18 mouse cellular contexts compared by ENCODE assay signal in the genomic region with DNA sequence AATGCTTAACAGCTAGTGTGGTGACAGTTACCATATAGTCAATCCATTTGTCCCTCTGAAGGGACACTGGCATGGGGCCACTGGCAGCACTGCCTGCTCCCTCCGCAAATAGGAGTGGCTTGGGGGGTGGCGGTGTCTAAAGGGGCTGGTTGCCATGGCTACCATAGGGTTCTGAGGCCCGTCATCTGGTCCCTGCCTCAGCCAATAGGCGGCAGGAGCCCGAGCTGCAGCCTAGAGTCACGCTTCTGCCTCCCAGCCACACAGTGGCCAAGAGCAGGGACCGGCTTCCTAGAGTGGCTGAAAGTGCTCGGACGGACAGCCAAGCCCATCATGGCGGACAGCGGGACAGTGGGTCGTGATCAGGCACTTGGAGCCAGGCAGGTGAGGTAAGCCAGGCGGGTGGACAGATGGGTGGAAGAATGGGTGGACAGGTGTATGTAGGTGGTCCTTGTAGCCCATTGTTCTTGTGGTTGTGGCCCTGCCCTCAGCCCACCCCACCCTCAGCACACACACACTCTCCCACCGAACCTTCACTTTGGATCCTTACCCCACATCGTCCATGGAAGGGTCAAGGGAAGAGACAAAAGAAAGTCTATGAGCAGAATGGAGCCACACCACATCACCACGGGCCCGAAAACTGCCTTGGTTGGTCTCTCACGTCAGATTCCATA. TPM values are rescaled to one million over a fixed set of nuclear protein-coding genes. Genes with fewer than 3 reads are reported as not detected.
DNase-seq lines count a peak whose midpoint lies in the region; ATAC-seq and TF ChIP-seq lines count a peak whose summit lies in the region.
"Had no signal": no experiment of that assay in that cellular context is flagged by ENCODE, and none has a peak within 500 bp of the region (broad histone marks: within the 10 kb centered on the region; RNA-seq: fewer than 3 reads in every experiment).

No protein-coding gene starts in this region.

- DNase-seq in ES-E14 (ENCODE audit: low read depth, low spot score), result no peak
- DNase-seq in brain, embryonic 14.5 days (ENCODE audit: low read depth), result peak; percentile 83
- peak; percentile 88 for DNase-seq in midbrain, embryonic 14.5 days
- no peak for DNase-seq in kidney, postnatal 36 days
- no peak for DNase-seq in kidney, postnatal 14 days
- DNase-seq in layer of hippocampus, adult 11-12 months (ENCODE audit: low spot score), result no peak
- DNase-seq: adrenal gland, adult 8-10 months; cerebellum, adult 8-10 months; gastrocnemius, postnatal 10 days; kidney, postnatal 25 days; liver, embryonic 13.5 days; right cerebral cortex, postnatal 25 days; thymus, adult 2 months had no signal

- ATAC-seq in hindbrain, embryonic 12.5 days (ENCODE audit: low FRiP score), result peak; percentile 51; the same call in 1 of the 2 replicates
- peak; percentile 83 for ATAC-seq in midbrain, embryonic 14.5 days (ENCODE audit: low FRiP score, low TSS enrichment)
- ATAC-seq: intestine, postnatal 0 days; Patski had no signal

- H3K9ac ChIP-seq in ES-E14 (ENCODE audit: insufficient read depth, low read depth, low read length, poor library complexity, severe bottlenecking), result peak overlapping the region; percentile 0
- H3K9ac ChIP-seq in hindbrain, embryonic 12.5 days, result no peak overlapping the region
- peak overlapping the region; percentile 66 for H3K9ac ChIP-seq in midbrain, embryonic 14.5 days (replicated peaks; ENCODE audit: low read length)
- H3K9ac ChIP-seq: embryonic facial prominence, embryonic 15.5 days; liver, embryonic 13.5 days had no signal

- H3K4me2 ChIP-seq in hindbrain, embryonic 12.5 days (replicated peaks), result no peak overlapping the region
- H3K4me2 ChIP-seq in midbrain, embryonic 14.5 days (ENCODE audit: low read length), result peak overlapping the region; percentile 66
- H3K4me2 ChIP-seq: embryonic facial prominence, embryonic 15.5 days; liver, embryonic 13.5 days had no signal

- H3K36me3 ChIP-seq in ES-E14 (ENCODE audit: control insufficient read depth, insufficient read depth, low read length, poor library complexity, severe bottlenecking), result peaks cover 21% of the 10 kb centered on the region
- H3K36me3 ChIP-seq in hindbrain, embryonic 12.5 days, result peaks cover 52% of the 10 kb centered on the region
- H3K36me3 ChIP-seq in midbrain, embryonic 14.5 days (ENCODE audit: control insufficient read depth, insufficient read depth, low read length), result peaks cover 40% of the 10 kb centered on the region

- H3K9me3 ChIP-seq in ES-E14 (ENCODE audit: control insufficient read depth, insufficient read depth, low read depth, low read length), result no peaks in the 10 kb centered on the region
- H3K9me3 ChIP-seq in hindbrain, embryonic 12.5 days (replicated peaks), result no peaks in the 10 kb centered on the region
- no peaks in the 10 kb centered on the region for H3K9me3 ChIP-seq in midbrain, embryonic 14.5 days (ENCODE audit: control insufficient read depth, low read length)
- H3K9me3 ChIP-seq: embryonic facial prominence, embryonic 15.5 days; liver, embryonic 13.5 days; megakaryocyte, embryonic 14.5 days had no signal

- in situ Hi-C loops in ES-E14 (cut with MboI; ENCODE audit: low sequenced_read_pairs in 2 of 2, unreplicated experiment in 2 of 2), result no loop called here

- no peaks in the 10 kb centered on the region for H3K27me3 ChIP-seq in hindbrain, embryonic 12.5 days
- no peaks in the 10 kb centered on the region for H3K27me3 ChIP-seq in midbrain, embryonic 14.5 days (ENCODE audit: control insufficient read depth, insufficient read depth, low read length)
- H3K27me3 ChIP-seq: embryonic facial prominence, embryonic 15.5 days; liver, embryonic 13.5 days; megakaryocyte, embryonic 14.5 days; Patski had no signal

- peak overlapping the region; percentile 32 to 37; a peak in 3 of 4 replicates for H3K4me3 ChIP-seq in ES-E14 (ENCODE audit: insufficient read depth in 1 of 2, low read depth in 1 of 2, low read length in 2 of 2, poor library complexity in 1 of 2, severe bottlenecking in 1 of 2)
- no peak overlapping the region for H3K4me3 ChIP-seq in hindbrain, embryonic 12.5 days
- H3K4me3 ChIP-seq in midbrain, embryonic 14.5 days (replicated peaks; ENCODE audit: low read depth, low read length), result peak overlapping the region; percentile 44
- H3K4me3 ChIP-seq: embryonic facial prominence, embryonic 15.5 days; liver, embryonic 13.5 days had no signal

- TF ChIP-seq CTCF in brain, embryonic 14.5 days (IDR thresholded peaks at IDR 0.05; ENCODE audit: borderline replicate concordance, extremely low read depth, insufficient read depth, insufficient read length), result no peak

- no peak for TF ChIP-seq POLR2A in brain, embryonic 14.5 days (IDR thresholded peaks at IDR 0.05; ENCODE audit: borderline replicate concordance, extremely low read depth, insufficient read depth, insufficient read length, poor library complexity, severe bottlenecking)

- 69% methylated on average over 18 of the region's 18 CpGs for WGBS in hindbrain, embryonic 12.5 days
- WGBS in midbrain, embryonic 14.5 days, result 32% methylated on average over 18 of the region's 18 CpGs

- peaks cover 0 to 2% of the 10 kb centered on the region in 2 experiments; a peak in 1 of 4 replicates for H3K4me1 ChIP-seq in ES-E14 (ENCODE audit: control insufficient read depth in 2 of 2, insufficient read depth in 2 of 2, low read length in 2 of 2, poor library complexity in 1 of 2)
- H3K4me1 ChIP-seq in hindbrain, embryonic 12.5 days, result no peaks in the 10 kb centered on the region
- H3K4me1 ChIP-seq in midbrain, embryonic 14.5 days (ENCODE audit: control insufficient read depth, insufficient read depth, low read length), result peaks cover 13% of the 10 kb centered on the region
- H3K4me1 ChIP-seq: embryonic facial prominence, embryonic 15.5 days had no signal

- H3K27ac ChIP-seq in ES-E14 (ENCODE audit: insufficient read depth, low read depth, low read length, poor library complexity, severe bottlenecking), result no peak overlapping the region
- no peak overlapping the region for H3K27ac ChIP-seq in hindbrain, embryonic 12.5 days
- H3K27ac ChIP-seq in midbrain, embryonic 14.5 days (replicated peaks; ENCODE audit: low read depth, low read length), result peak overlapping the region; percentile 85
- H3K27ac ChIP-seq: embryonic facial prominence, embryonic 15.5 days; liver, embryonic 13.5 days had no signal

TF ChIP-seq in ES-E14, 5 proteins besides CTCF, POLR2A, EP300 and RAD21:
- TF ChIP-seq MAFK (IDR thresholded peaks at IDR 0.05; ENCODE audit: insufficient read depth, low read depth, low read length) (no peak), ZNF384 (IDR thresholded peaks at IDR 0.05; ENCODE audit: low read depth, low read length) (no peak), CHD2 (IDR thresholded peaks at IDR 0.05; ENCODE audit: low read depth, low read length) (no peak), ZC3H11A (IDR thresholded peaks at IDR 0.05; ENCODE audit: borderline replicate concordance, low read depth, low read length) (no peak), HCFC1 (IDR thresholded peaks at IDR 0.05; ENCODE audit: borderline replicate concordance, insufficient read depth, low read length) (no peak)
TF ChIP-seq in ES-E14: peak in this region for 0.

RNA-seq across cellular contexts. Expression of gene Axin1, which starts 7.3 kb away (rescaled TPM):
- 33.6 and 38.9 TPM in 2 replicates for total RNA-seq in ES-E14 (2012; rRNA removed)
- 27.9 and 31.6 TPM in 2 replicates for polyA plus RNA-seq in brain, embryonic 14.5 days (2012; rRNA removed)
- 17.7 and 19.4 TPM in 2 replicates for polyA plus RNA-seq in hindbrain, embryonic 12.5 days (2016; fragmentation: Nextera tagmentation; extraction: Ambion mirVana)
- 13.4 and 16.9 TPM in 2 replicates for polyA plus RNA-seq in midbrain, embryonic 14.5 days (2014; fragmentation: Nextera tagmentation; extraction: Ambion mirVana)

RNA-seq across cellular contexts. Expression of gene Mrpl28, which starts 7.9 kb away (rescaled TPM):
- total RNA-seq in ES-E14 (2012; rRNA removed), result 154 and 156 TPM in 2 replicates
- polyA plus RNA-seq in brain, embryonic 14.5 days (2012; rRNA removed), result 94.9 and 119 TPM in 2 replicates
- polyA plus RNA-seq in hindbrain, embryonic 12.5 days (2016; fragmentation: Nextera tagmentation; extraction: Ambion mirVana), result 171 and 184 TPM in 2 replicates
- 170 and 190 TPM in 2 replicates for polyA plus RNA-seq in midbrain, embryonic 14.5 days (2014; fragmentation: Nextera tagmentation; extraction: Ambion mirVana)

RNA-seq across cellular contexts. Expression of gene Tmem8, which starts 18.1 kb away (rescaled TPM):
- total RNA-seq in ES-E14 (2012; rRNA removed), result 22.3 and 28.5 TPM in 2 replicates
- 11.8 and 12.9 TPM in 2 replicates for polyA plus RNA-seq in brain, embryonic 14.5 days (2012; rRNA removed)
- 2.9 and 3.0 TPM in 2 replicates for polyA plus RNA-seq in hindbrain, embryonic 12.5 days (2016; fragmentation: Nextera tagmentation; extraction: Ambion mirVana)
- 2.4 and 2.9 TPM in 2 replicates for polyA plus RNA-seq in midbrain, embryonic 14.5 days (2014; fragmentation: Nextera tagmentation; extraction: Ambion mirVana)

RNA-seq across cellular contexts. Expression of gene Nme4, which starts 35.8 kb away (rescaled TPM):
- total RNA-seq in ES-E14 (2012; rRNA removed), result 96.4 and 133 TPM in 2 replicates
- 35.1 and 61.4 TPM in 2 replicates for polyA plus RNA-seq in brain, embryonic 14.5 days (2012; rRNA removed)
- 50.4 and 52.9 TPM in 2 replicates for polyA plus RNA-seq in hindbrain, embryonic 12.5 days (2016; fragmentation: Nextera tagmentation; extraction: Ambion mirVana)
- 17.5 and 23.7 TPM in 2 replicates for polyA plus RNA-seq in midbrain, embryonic 14.5 days (2014; fragmentation: Nextera tagmentation; extraction: Ambion mirVana)

RNA-seq across cellular contexts. Expression of gene Decr2, which starts 41.1 kb away (rescaled TPM):
- total RNA-seq in ES-E14 (2012; rRNA removed), result 12.6 and 15.2 TPM in 2 replicates
- polyA plus RNA-seq in brain, embryonic 14.5 days (2012; rRNA removed), result 26.8 and 28.6 TPM in 2 replicates
- polyA plus RNA-seq in hindbrain, embryonic 12.5 days (2016; fragmentation: Nextera tagmentation; extraction: Ambion mirVana), result 33.1 and 33.8 TPM in 2 replicates
- 21.0 and 21.5 TPM in 2 replicates for polyA plus RNA-seq in midbrain, embryonic 14.5 days (2014; fragmentation: Nextera tagmentation; extraction: Ambion mirVana)

Comparison
In these comparisons a context has a peak if more than half of its experiments do, and no peak if none do; other contexts are left out.
1. DNase-seq: peak in brain, embryonic 14.5 days (single experiment) and midbrain, embryonic 14.5 days (single experiment); none in ES-E14 (single experiment), kidney, postnatal 36 days (0 of 2), kidney, postnatal 14 days (single experiment) and layer of hippocampus, adult 11-12 months (single experiment).